Mouse (Mus musculus) olfactory bulb, adult 2 months (tissue): Measurements from ENCODE around the gene A330070K13Rik. TPM values are rescaled to one million over a fixed set of nuclear protein-coding genes. Genes with fewer than 3 reads are reported as not detected.

Experiments used
- H3K27ac ChIP-seq: fragments of 200-500 bp; 2 replicates; pipeline ENCODE4 v1.5.1; 2012; ENCODE audit warnings: low read depth, low read length; ENCODE audit not compliant: insufficient read depth
- H3K4me1 ChIP-seq: fragments of 200-500 bp; 2 replicates; pipeline ENCODE4 v1.6.1; 2012; ENCODE audit warnings: low read length; ENCODE audit not compliant: control insufficient read depth, insufficient read depth
- H3K4me3 ChIP-seq: fragments of 200-500 bp; 2 replicates; pipeline ENCODE4 v1.5.1; 2012; ENCODE audit warnings: mild to moderate bottlenecking, low read depth, low read length, moderate library complexity; ENCODE audit not compliant: insufficient read depth
- CTCF ChIP-seq: fragments of 200-500 bp; IDR thresholded peaks from 2 replicates; pipeline ENCODE4 v1.5.1; 2012; ENCODE audit warnings: low read depth, mild to moderate bottlenecking, low read length, moderate library complexity; ENCODE audit not compliant: insufficient read depth
- POLR2A ChIP-seq: fragments of 200-500 bp; IDR thresholded peaks from 2 replicates; pipeline ENCODE4 v1.6.1; 2012; ENCODE audit warnings: mild to moderate bottlenecking, low read depth, low read length, moderate library complexity; ENCODE audit not compliant: insufficient read depth
- WGBS: fragments of 180-500 bp; shearing (Covaris S2); methylation state at CpG from one replicate; pipeline ENCODE4 v1.1.7; 2018; 5-methylcytosine and 5-hydroxymethylcytosine counted together
- polyA plus RNA-seq: library from polyadenylated mRNA; stranded (reverse); fragments of >200 nt; gene quantifications from 2 replicates; pipeline ENCODE4 v1.2.4, GENCODE M21; 2012; ENCODE audit warnings: low replicate concordance; ENCODE audit not compliant: missing spikeins, insufficient read depth, insufficient read length

Gene A330070K13Rik
- polyA plus RNA-seq, 1 experiment = not detected

DNA sequence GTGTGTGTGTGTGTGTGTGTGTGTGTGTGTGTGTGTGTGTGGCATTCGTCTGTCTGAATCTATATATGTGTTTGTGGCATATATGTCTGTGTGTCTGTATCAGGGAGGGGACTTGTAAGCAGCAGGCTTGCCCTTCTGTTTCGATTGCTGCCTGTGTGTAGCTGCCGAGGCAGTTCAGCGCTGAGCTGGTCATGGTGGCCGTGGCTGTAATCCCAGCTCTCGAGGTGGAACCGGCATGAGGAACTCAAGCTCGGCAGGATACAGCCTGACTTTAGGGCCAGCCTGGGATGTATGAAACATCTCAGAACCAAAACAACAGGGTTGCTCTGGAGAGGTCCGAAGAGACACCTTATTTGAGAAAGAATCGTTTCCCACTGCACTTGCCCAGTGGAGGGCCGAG, 50.5 kb downstream of the A330070K13Rik start:
- 94% methylated on average over 11 of the region's 11 CpGs for WGBS
- TF ChIP-seq POLR2A (no peak), CTCF (no peak)
- Histone ChIP-seq H3K4me3 (no peak overlapping the region), H3K27ac (no peak overlapping the region), H3K4me1 (no peaks in the 10 kb centered on the region; the same call in 1 of the 2 replicates)

DNA sequence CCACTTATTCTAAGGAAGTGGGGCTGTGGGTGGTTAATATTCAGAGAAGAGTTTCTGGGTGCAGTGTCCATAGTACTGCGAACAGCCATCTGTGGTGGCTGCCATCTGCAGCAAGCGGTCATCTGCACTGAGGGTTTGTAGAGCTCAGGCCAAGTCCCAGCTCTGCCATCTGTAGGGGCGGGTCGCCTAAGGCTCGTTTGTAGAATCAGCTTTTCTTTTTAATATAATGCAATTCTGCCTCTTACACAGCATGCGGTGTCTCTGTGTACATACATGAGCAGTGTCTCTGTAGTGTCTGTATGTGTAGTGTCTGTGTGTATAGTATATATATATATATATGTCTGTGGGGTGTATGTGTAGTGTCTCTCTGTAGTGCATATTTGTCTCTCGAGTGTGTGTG, 50.9 kb downstream of the A330070K13Rik start:
- TF ChIP-seq POLR2A (no peak), CTCF (no peak)
- WGBS = 82% methylated on average over 7 of the region's 7 CpGs
- Histone ChIP-seq H3K4me1 (no peaks in the 10 kb centered on the region; the same call in 1 of the 2 replicates), H3K4me3 (no peak overlapping the region), H3K27ac (no peak overlapping the region)

GRCm38 (mm10) chr5:130331206-130331605, 53.2 kb downstream of the A330070K13Rik start:
- no peak for TF ChIP-seq POLR2A
- no peak for TF ChIP-seq CTCF
- Histone ChIP-seq H3K4me1 (no peaks in the 10 kb centered on the region; the same call in 1 of the 2 replicates), H3K27ac (no peak overlapping the region), H3K4me3 (no peak overlapping the region)
- WGBS = 68% methylated on average over 4 of the region's 4 CpGs

DNA sequence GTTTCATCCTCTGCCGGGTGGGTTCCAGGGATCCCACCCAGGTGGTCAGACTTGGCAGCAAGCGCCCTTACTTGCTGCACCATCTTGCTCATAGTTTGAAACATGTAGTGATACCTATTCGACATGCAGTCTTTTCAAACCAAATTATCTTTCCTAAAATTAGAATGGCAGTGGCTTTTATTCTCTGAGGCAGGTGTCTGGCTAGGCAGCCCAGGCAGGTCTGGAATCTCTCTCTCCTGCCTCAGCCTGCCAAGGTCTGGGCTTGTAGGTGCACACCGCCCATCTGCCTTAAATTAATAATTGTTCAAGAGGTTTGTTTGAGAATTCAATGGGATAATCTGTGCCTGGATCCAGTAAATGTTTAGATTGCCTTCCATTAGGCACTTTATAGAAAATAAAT, 53.6 kb downstream of the A330070K13Rik start:
- Histone ChIP-seq H3K27ac (no peak overlapping the region), H3K4me1 (no peaks in the 10 kb centered on the region; the same call in 1 of the 2 replicates), H3K4me3 (no peak overlapping the region)
- TF ChIP-seq CTCF (no peak), POLR2A (no peak)
- WGBS = 94% methylated on average over 4 of the region's 4 CpGs

DNA sequence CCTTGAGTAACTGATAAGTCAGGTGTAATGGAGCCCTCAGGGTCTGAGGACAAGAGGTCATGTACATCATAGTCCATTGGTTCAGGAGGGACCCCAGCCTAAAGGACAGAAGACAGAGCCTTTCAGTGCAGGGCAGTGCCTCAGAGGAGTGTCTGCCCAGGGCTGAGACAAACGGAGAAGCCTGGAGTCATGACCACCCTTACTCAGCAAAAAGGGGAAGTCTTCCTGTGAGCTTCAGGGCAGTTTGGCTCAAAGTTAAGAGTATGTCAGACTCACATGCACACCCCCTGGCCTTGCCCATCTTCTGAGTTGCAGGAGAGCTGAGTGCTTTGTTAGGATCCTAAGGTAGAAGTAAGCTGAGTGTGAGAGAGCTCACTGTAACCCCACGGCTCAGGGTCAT, 54.5 kb downstream of the A330070K13Rik start:
- TF ChIP-seq CTCF (no peak), POLR2A (no peak)

More for the DNA sequence above, 54.5 kb downstream of the A330070K13Rik start:
- Histone ChIP-seq H3K27ac (no peak overlapping the region), H3K4me3 (no peak overlapping the region), H3K4me1 (no peaks in the 10 kb centered on the region; the same call in 1 of the 2 replicates)
- 99% methylated on average over 2 of the region's 2 CpGs for WGBS

Other genes with a start within 250 kb of the A330070K13Rik start
- gene Kctd7, start 239.8 kb downstream of the A330070K13Rik start, polyA plus RNA-seq = not detected in 2 replicates
- gene Rabgef1, start 212.8 kb downstream of the A330070K13Rik start, polyA plus RNA-seq = not detected in 2 replicates
- not detected in 2 replicates for gene Tmem248, start 167.6 kb downstream of the A330070K13Rik start, polyA plus RNA-seq
- not detected in 2 replicates for gene Sbds, start 129.1 kb downstream of the A330070K13Rik start, polyA plus RNA-seq
- not detected in 2 replicates for gene Tyw1, start 129.0 kb downstream of the A330070K13Rik start, polyA plus RNA-seq
- gene Caln1, start 15.2 kb downstream of the A330070K13Rik start, polyA plus RNA-seq = not detected in 2 replicates